Mouse (Mus musculus) testis, adult 2 months (tissue): ENCODE results near the gene Slc24a2.

ENCODE experiments used
- CTCF ChIP-seq: fragments of 200-500 bp; IDR thresholded peaks from 2 replicates; pipeline ENCODE4 v1.5.1; 2012; ENCODE audit warnings: low read depth, mild to moderate bottlenecking, inconsistent platforms, low read length, moderate library complexity; ENCODE audit not compliant: control insufficient read depth, insufficient read depth, insufficient replicate concordance
- POLR2A ChIP-seq: fragments of 200-500 bp; IDR thresholded peaks from 2 replicates; pipeline ENCODE4 v1.6.1; 2012; ENCODE audit warnings: low read depth, mild to moderate bottlenecking, inconsistent platforms, low read length, moderate library complexity; ENCODE audit not compliant: control insufficient read depth

DNA sequence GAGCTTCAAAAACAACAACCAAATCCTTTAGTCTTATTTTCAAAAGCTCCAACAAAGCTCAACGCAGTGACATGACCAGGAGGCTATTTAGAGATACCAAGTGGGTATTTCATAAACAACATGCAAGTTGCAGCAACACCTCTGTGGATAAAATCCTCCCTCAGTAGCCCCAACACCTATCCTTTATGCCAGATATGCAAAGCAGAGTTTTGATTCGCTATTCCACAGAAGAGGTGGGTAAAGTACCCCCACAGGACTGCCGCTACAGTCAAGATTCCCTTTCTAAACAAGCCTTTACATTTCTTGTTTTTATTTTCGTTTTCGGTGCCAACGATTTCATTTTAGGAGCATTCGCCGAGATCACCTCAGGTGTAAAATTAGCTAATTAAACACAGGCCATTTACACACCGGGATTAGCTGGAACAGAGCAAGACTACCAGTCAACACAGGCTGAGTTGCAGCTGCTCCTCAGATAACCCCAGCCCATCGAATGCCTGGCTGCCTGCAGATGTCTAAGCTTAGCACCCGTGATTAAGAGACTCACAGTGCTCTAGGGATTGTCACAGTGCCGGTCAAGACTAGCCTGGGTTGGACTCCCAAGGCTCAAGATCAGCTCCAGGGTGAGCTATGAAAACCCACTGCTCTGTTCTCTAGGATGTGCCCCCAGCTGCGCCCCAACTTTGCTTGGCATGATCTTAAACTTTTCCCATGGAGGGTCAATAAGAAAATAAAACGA lies 885 bp downstream of the Slc24a2 start:
- TF ChIP-seq CTCF (no peak), POLR2A (no peak)
